Mouse (Mus musculus): ENCODE measurements around the gene Rad9b.

- TF ChIP-seq POLR2A (IDR thresholded peaks at IDR 0.05; ENCODE audit: control insufficient read depth, extremely low read depth, insufficient read depth, low read length, poor library complexity) (no peak), CTCF (IDR thresholded peaks at IDR 0.05; ENCODE audit: borderline replicate concordance, control insufficient read depth, extremely low read depth, insufficient read depth, low read length, poor library complexity) (no peak)
Observed at GRCm38 (mm10) chr5:122400628-122401302, 46.7 kb upstream of the Rad9b start.

Measured in thymus, adult 2 months (tissue).